Mouse (Mus musculus): ENCODE results near the gene Arfip2.

Gene Arfip2

DNA sequence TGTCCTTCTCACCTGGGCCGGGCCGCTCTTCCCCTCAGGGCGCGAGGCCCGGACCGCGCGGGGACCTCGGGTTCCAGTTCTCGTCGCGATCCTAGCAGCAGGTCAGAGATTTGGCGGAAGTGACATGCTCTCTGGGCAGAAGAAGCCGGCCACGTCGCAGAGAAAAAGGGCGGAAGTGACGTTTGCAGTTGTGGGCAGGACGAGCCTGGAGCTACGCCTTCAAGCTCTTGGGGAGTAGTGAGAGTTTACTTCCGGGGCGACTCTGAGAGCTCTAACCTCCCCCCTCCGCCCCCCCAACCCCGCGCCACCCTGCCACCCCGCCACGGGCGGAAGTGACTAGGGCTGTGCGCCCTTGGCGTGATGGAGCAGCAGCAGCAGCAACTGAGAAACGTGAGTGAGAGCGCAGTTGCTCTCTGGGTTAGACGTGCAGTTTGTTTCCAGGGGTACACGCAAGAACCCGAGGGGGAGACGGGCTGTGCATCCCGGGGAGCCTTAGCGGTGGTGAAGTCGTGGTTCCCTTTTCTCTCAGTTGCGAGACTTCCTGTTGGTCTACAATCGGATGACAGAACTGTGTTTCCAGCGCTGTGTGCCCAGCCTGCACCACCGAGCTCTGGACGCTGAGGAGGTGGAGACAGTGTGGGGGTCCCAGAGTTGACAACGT, at the start of gene Arfip2, which contains the start of gene Gm45799:
Gene Arfip2 (minus strand): TSS at position 184 of the 661 bp plus-strand sequence.
Gene Gm45799 (plus strand): TSS at position 320 of the 661 bp plus-strand sequence.
- peak; percentile 97 for DNase-seq (ENCODE audit: low spot score)

DNA sequence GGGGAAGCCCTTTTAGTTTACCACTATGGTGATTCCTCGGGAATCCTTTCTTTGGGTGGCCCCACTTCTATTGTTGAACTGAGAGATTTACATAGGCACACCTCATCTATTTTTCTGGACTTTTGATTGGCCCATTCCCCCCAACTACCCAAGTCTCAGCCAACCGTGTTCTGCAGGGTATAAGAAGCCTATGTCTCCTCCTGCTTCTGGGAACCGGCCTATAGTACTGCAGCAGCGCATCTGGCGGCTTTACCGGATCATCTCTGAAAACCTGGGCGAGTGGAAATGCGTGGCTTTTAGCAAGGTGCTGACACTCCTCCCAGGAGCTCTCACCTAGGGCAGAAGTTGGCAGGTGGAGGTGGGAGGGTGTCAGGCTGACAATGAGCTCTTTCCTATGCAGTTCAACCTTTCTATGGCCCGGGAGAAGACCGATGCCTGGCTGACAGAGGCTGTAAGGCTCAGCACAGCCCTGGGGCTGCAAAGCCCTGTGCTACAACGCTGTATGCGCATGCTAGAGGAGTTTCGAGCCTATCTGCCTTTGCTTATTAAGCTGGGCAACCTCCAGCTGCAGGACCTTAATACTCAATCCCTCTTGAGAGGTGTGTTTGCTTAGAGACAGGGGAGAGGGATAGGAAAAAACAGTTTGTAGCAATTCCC, 45.5 kb upstream of the Arfip2 start:
- no peak for DNase-seq (ENCODE audit: low spot score)

DNA sequence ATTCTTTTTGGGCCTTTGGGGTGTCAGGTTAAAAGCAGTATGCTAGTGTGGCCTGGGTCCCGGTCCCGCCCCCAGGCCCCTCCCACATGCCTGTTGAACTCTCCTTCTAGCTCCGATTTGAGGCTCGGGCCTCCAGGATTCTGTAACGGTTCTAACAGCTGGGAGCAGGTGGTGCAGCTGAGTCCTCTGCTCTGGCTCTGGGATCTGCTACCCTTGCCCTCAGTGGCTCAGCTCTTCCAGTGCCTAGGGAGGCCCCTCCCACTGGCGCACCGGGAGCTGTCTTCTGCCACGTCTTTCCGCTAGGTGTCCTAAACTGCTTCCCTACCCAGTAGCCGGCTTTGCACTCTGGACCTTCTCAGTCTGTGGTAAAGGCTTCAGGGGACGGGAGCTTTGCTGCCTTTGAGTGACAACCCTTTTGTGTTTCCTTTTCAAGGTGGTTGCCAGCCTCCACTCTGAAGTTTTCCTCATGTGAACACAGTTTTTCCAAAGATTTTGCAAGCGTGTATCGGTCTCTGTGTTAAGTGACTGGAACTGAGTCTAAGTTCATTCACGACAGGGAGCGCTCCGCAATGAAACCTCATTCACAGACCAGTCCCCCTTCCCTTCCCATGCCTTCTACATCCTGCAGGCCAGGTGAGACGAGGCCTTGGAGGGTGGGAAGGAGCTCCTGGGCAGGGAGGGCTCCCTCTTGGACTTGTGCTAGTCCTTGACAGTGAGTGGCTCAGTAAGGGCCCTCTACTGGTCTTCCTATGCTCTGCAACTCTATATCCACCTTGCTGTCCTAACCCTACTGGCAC, 10.6 kb upstream of the Arfip2 start, which contains the start of gene Dnhd1:
Gene Dnhd1 (plus strand): TSS at position 189 of the 797 bp plus-strand sequence.
- DNase-seq (ENCODE audit: low spot score), result no peak

GRCm38 (mm10) chr7:105641936-105642335, 1.7 kb upstream of the Arfip2 start:
- DNase-seq (ENCODE audit: low spot score), result no peak

DNA sequence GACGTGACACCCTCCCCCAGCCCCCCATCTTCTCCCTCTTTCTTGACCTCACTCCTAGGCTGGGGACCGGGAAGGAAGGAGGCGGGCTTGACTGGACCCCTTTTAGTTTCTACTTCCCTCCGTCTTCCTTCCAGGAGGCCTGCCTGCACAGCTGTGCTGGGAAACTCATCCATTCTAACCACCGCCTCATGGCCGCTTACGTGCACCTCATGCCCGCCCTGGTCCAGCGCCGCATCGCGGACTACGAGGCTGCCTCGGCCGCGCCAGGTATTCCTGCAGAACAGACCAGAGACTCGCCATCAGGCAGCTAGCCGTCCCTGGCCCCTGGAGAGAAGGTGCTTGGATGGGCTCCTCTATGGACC, 659 bp upstream of the Arfip2 start:
- no peak for DNase-seq (ENCODE audit: low spot score)

- no peak for DNase-seq (ENCODE audit: low spot score)
These were observed 460 bp downstream of the Arfip2 start, which contains the start of gene Timm10b for GRCm38 (mm10) chr7:105639756-105640155. Gene Timm10b (plus strand): TSS chr7:105640056.

DNA sequence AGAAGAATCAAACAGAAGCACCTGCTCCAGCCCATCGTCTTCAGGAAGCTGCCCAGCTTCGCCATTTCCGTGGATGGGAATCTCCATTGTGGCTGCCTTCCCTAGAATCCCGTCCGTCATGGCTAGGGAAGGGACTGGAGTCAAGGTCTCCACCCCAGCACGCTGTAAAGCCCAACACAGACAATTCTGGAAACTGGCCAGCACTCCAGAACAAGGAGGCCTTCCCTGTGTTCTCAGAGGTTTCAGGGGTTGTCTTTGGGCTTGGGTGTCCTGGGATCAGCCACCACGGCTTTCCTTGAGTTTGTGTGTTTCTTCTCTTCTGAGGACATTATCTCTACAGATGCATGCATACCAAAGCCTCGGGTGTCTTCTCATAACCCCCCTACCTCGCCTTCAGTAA, 912 bp downstream of the Arfip2 start:
- no peak for DNase-seq (ENCODE audit: low spot score)

DNA sequence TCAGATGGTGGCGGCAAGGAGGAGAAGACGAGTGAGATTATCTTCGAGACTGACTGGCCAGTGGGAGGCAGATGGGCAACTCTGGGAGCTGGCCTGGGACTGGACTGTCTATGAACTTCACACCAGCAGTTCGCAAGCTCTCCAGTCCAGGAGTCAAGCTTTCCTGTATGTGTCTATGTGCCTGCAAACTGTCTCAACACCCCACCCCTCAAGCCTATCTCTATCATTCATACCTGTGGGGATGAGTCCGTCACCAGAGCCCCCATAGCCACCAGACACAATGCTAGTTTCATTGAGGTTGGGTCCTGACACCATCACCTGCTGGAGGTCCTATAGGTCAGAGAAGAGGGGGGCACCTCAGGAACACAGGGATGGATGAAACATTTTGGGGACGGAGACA, 1.4 kb downstream of the Arfip2 start:
- no peak for DNase-seq (ENCODE audit: low spot score)

- DNase-seq (ENCODE audit: low spot score), result no peak
These were observed 4.5 kb downstream of the Arfip2 start for GRCm38 (mm10) chr7:105635726-105636125.

DNA sequence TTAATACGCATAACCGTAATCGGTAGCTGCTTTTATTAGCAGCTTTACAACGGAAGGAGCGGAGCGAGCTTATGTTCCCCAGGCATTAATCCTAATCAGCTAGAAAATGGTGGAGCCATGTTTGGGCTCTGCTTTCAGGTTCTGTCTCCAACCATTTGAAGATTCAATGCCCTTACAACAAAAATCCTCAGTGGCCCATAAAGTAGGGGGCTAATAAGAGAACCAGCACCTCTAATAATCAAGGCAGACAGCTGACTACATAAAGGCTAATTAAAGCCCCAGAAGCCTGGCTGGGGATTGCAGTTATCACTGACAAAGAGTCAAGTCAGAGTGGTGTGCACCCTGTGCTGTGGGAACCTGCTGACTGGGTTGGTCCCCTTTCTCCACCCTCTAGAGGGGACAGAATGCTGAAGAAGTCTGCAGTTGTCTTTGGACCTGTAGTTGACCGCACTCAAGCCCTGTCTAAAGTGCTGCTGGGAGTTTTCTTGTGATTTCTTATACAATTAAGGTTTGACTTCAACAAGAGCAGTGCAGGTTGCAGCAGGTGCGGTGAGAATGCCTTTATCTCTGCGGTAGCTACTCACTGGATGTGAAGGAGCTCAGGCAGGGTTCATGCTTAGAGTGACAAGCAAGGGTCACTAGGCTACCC, 5.8 kb downstream of the Arfip2 start:
- DNase-seq (ENCODE audit: low spot score), result no peak

DNA sequence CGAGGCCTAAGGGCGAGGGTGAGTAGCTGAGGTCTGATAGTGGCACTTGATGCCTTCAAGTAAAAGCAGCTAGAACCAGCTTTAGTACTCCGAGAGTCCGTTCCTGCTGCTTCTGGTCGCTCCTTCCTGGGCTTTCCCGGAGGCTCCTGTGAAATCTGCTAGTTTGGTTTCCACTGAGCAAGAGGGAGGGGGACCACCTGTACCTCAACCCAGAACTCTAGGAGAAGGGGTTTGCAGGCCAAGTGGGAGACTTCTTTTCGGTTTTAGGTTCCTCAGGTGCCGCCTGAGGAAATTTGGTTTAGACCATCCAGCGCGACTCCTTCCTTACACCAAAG, 6.4 kb downstream of the Arfip2 start:
- DNase-seq (ENCODE audit: low spot score), result no peak

DNA sequence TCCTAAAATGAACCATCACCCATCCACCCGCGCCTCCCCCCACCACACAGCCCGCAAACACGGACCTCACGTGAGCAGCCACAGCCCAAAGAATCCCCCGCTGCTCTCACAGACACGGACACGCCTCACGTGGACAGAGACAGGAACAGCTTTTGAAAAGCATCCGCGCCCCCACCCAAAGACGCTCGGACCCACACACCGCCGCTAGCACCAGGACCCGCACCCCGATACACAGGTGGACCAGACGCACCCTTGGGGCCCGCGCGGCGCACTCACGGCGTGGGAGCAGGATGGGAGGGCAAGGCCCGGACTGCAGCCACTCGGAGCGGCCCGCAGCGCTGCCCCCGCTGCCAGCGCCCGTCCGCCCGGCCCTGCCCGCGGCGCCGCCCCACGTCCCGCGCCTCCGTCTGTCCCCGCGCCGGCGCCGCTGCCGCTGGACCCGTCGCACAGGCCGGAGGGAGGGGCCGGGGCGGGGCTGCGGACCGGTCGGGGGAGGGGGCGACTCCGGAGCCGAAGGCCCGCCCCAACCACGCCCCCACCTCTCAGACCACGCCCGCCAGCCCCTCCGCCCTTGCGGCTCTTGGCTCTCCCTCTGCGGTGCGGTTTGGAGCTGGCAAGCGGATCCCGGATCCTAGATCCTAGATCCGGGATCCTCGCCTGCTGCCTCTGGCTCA, 7.0 kb downstream of the Arfip2 start, which contains the start of gene Trim3:
Gene Trim3 (minus strand): TSS at position 445 of the 674 bp plus-strand sequence.
- DNase-seq (ENCODE audit: low spot score), result peak; percentile 81

DNA sequence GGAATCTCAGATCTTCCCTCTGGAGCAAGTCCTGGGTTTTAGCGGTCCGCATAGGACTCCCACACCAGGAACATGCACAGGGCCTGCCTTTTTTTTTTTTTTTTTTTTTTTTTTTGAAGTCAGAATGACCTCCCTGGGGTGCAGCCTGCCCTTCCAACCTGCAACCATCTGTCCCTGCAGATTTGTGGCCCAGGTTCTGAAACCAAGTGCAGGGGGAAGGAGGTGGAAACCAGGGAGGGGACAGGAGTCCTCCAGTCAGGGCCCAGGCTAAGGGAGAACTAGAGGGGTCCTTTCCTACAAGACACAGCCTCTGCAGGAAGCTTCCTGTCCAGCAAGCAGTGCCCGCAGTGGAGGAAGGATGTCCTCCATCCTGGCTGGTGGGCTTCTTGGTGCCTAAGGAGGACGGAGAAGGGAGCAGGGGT, 7.7 kb downstream of the Arfip2 start:
- DNase-seq (ENCODE audit: low spot score), result no peak

DNA sequence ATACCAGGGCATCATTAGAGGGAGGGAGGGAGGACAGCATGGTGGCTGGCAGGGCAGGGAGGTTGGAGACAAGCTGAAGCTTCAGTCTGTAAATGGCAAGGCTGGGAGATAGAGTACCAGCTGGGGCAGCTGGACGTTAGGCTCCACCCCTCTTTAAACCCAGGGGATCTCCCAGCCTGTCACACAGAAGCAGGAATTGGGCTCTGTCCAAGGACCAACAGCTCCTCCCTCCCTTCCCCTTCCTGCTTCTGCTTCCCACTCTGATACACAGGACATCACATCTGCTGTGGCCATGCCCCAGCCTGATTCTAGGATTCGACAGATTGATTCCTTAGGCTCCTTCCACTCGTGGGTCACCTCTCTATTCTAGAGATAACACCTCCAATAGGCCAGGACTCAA, 11.6 kb downstream of the Arfip2 start:
- no peak for DNase-seq (ENCODE audit: low spot score)

DNA sequence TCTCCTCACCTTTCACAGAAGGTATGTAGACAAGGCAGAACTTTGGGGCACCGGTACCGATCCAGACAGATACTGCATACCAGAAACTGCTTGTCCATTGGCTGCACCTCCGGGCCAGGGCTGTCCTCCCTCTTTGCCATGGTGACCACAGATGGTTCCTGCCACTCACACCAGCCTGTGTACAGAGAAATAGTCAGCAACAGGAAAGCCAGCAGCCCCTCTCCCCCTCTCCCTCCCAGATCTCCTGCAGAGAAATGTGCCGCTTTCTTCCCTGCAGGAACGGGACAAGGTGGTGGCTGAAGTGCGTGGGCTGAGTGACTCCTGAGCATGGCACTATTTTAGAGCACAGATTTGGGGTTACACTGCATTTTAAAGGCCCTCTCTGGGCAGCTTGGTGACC, 14.8 kb downstream of the Arfip2 start:
- DNase-seq (ENCODE audit: low spot score), result no peak

DNA sequence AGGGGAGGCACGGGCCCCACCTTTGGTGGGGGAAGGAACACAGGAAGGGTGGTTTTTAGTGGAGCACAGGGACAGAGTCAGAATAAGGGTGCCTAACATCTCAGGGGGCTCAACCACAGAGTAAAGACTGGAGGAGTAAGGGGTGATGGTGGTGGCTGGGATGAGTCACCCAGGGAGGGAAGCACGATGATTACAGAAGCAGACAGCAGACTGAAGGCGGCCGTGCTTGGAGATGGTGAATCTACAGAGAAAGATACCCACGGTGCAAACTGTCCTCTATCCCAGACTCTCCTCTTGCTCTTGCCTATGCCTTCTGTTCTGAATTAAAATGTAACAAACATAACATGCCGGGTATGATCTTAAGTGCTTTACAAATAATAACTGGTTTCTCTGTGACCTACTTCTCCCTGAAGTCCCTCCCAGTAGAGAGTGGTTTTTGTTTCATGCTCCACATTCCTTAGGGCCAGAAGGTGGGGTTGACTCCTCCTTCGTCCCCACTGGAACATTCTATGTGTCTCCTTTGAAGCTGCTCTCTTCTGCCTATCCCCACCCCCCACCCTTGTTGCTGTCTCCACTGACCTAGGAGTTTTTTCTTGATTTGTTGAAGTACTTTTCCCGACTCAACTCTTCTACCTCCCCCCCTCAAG, 18.4 kb downstream of the Arfip2 start:
- no peak for DNase-seq (ENCODE audit: low spot score)

DNA sequence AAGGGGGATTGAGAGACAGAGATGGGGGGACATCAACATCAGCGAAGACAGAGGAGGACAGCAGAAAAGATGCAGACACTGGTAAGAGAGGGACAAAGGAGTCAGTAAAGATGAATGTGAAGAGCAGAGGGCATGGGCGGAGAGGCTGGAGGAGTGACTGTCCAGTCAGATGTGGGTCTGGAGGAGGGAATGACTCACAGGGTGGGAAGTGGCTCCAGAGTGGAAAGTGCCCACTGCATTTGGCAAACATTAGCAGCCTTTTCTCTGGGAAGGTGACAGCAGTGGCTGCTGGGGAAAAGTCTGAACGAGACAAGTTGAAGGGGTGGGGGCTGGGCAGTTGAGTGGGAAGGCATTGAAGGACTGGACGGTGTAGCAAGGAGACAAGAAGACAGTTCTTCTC, 19.2 kb downstream of the Arfip2 start:
- DNase-seq (ENCODE audit: low spot score), result no peak

DNA sequence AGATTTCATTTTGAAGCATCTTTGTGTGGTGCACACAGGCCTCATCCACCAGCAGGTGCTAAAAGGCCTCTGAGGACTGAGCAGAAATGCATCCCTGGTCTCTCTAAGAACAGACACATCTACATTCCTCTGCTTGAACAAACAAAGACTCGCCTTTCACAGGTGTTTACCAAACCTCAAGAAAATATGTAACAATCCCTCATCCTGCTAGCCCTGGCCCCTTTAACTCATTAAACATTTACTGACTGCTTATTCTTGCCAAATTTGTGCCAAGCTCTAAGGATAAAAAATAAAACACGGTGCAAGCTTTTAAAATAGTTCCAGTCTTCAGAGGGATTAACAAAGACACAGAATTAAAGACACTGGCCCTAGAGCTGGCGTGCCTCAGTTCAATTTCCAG, 20.5 kb downstream of the Arfip2 start:
- DNase-seq (ENCODE audit: low spot score), result no peak

DNA sequence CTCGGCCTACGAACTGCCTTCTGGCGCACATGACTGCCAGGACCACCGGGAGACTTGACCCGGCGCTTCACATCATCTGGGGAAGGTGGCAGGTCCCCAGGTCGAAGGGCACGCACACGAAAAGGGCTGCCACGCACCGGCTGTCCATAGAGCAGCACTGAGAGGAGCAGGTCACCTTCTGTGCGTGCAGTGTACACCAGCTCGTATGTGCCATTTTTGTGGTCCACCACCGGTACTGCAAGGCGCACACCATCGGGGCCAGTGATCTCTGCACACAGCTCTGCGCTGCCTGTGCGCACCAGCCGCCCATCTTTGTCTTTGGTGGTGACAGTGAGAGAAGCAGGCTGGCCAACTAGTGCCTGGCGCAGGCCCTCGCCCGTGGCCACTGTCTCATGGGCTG, 22.4 kb downstream of the Arfip2 start:
- no peak for DNase-seq (ENCODE audit: low spot score)

- DNase-seq (ENCODE audit: low spot score), result no peak
These were observed 23.7 kb downstream of the Arfip2 start for GRCm38 (mm10) chr7:105616561-105616960.

- DNase-seq (ENCODE audit: low spot score), result no peak
These were observed 24.5 kb downstream of the Arfip2 start for GRCm38 (mm10) chr7:105615720-105616119.
